Mouse (Mus musculus) spleen, postnatal 14 days (tissue): ENCODE measurements around the gene Phldb1.

ENCODE experiments used
- DNase-seq, 2 experiments: peaks; one replicate each; pipeline ENCODE4 v3.0.0; 2021 to 2022; ENCODE audit warnings: low spot score in 2 of 2

Phldb1 gene

DNA sequence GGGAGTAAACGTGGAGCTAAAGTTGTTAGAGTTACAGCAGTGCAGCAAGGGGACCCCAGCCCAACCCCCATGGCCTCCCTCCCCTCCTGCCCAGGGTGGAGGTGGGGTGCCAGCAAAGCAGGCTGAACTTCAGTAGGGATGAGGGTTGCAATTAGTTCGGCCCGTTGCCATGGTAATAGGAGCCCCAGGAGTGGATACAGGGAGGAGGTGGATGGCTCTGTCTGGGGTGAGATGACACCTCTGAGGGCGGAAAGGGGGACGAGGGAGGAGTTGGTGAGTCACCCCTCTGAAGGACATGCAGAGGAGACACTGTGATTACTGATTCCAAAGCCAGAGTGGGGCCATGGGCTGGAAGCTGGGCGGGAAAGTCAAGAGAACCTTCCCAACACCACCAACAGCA lies 26.1 kb downstream of the Phldb1 start:
- no peak for DNase-seq

DNA sequence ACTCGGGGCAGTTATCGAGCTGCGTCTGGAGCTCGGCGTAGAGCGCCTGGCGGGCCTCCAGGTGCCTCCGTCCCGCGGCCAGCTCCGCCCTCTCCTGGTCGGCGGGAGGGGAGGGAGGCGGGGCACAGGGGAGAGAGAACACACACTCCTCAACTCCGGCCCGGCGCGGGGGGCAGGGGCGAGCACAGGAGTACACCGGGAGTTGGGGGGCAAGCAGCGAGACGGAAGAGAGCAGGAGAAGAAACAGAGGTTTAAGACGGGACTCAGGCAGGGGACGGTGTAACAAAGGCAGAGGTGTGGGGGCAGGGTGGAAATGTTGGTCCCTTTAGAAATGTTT lies 26.6 kb downstream of the Phldb1 start:
- DNase-seq: peak in 1 of 2 experiments; percentile 35

DNA sequence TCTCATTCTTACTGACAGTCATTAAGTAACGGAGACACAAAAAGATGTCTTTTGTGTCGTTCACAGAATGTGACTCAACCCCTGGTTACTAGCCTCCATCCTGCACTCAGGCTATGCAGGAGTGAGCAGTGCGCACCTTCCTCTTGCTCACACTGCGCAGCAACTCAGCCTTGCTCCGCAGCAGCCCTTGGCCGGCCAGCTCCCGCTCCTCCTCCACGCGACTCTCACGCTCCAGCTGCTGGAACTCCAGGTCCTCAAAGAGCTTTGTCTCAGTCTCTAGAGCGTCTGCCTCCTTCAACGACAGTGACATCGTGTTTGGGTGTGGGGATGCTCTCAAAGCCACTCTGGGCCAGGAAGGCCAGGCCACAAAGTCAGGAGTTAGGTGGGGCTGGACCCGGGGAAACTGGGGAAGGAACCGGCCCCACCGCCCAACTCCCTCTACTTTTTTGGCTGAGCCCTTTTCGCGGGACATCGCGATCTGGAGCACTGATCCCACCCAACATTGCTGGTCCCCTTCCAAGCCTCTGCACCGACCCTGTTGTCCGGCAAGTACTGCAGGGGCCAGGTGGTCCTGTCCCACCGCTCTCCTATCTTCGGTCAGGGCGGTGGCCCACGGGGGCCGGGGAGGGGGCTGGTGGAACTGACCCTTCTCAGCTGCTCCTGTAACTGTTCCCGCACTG lies 27.1 kb downstream of the Phldb1 start:
- no peak for DNase-seq

DNA sequence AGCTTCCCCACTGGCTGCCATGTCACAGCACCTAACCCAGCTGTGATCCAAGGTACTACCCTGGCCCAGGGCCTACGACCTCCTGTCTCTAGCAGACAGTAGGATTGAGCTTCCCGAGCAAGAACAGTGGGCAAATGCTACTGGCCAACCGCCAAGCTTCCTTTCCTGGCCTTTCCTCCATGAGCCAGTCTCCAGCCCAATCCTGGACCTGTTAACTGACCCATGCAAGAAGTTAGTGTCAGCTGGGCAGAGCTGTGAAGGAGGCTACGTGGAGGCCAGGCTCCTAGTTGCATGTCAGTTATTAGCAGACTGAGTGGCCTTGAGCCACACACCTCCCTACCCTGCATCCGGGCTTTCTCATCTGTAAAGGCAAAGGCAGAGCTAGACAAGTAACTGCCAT lies 35.3 kb downstream of the Phldb1 start:
- DNase-seq: no peak

DNA sequence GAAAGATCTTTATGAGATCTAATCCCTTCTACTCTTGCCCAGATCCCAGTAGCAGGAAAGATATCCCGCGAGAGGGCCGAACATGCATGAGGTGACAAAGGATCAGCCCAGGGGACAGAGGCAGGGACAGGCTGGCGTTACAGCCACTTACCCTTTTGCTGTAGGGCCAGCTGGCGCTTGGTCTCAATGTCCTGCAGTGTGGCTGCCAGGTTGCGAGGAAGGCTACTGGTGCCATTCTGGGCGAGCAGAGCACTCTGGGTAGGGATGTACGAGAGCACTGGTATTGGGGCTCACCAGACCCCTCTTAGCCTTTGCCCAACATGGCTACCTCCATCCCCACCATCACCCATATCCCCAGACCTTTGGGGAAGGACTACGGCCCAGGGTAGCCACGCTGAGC lies 35.8 kb downstream of the Phldb1 start:
- DNase-seq: no peak

DNA sequence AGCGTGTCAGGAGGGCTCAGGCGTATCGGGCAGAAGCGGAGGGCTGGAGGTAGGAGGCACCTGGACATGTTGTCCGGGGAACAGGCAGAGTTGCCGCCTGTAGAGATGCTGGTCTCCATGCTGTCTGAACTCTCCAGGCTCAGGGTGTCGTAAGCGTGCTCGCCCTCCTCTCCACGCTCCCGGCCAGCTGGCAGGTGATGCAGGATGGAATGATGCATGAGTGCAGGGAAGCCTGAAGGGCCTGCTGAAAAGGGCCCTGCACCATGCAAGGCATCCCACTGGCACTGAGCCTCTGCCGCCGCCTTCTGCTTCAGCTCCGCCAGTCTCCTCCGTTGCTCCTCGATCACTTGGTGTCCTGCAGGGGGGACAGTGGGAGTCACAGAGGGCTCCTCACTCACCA lies 37.1 kb downstream of the Phldb1 start:
- no peak for DNase-seq

DNA sequence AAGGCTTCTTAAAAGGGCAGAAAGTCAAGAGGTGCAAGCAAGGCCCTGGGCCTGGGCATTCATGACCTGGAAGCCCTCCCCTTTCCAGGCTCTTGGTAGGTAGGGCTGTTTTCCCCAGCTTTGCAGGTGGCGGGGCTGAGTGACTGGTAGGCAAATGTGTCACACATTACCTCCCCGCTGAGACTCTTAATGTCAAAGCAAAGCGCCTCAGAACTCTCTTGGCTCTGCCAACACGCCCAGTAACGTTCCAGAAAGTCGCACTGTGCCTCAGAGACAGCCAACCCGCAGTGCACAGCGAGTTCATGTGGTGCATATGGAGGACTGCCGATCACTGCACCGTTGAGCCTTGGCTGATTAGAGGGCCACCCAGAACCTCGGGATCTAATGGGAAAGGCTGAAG lies 41.9 kb downstream of the Phldb1 start:
- DNase-seq: no peak

DNA sequence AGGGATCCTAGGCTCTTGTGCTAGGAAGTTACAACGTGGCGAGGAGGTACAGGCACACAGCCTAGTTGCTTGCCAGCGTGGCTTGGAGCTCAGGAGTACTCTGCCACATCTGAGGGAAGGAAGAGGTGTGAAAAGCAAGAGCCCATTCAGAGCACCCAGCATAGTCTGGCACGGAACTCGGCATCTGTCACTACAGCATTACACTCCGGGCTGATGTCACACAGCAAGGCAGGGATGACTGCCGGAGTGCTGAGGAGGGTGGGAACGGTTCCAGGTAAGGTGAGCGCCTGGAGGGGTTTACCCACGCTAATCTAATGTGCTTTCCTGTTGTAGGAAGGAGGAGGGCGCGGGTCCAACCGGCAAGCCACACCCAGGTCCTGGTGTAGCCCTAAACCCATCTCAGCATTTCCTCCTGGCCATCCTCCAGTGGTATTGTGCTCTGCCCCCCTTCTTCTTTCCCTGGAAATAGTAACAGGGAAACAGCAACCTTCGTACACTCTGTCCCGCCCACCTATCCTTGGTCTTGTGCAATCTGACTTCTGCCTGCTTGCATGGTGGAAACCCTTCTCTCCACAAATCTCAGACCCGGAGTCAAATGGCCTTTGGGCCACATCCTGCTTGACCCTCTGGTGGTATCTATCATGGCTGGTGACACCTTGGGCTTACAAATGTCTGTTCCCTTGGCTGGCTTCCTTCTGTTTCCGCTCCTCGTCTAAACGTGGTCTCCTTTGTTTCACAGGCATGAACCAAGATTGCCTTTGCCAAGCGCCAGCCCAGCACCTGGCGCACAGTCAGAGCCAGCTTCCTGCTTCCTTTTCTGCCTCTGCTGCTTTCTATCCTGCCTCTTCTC lies 43.1 kb downstream of the Phldb1 start:
- no peak for DNase-seq

DNA sequence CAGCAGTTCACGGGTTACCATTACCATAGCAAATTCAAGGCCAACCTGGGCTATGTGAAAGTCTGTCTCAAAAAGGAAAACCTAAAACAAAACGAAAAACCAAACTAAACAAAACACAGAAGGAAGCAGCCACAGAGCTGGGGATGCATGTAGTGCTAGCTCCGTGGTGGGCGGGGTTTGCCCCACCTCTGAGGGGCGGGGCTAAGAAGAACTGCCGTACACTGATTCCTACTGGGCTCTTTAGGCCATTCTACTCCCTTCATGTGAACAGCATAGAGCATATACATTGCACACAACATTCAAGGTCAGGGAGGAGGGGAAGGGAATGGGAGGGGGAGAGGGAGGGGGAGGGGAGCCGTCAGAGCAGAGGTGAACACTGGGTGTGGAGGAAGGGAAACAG lies 44.4 kb downstream of the Phldb1 start:
- no peak for DNase-seq

DNA sequence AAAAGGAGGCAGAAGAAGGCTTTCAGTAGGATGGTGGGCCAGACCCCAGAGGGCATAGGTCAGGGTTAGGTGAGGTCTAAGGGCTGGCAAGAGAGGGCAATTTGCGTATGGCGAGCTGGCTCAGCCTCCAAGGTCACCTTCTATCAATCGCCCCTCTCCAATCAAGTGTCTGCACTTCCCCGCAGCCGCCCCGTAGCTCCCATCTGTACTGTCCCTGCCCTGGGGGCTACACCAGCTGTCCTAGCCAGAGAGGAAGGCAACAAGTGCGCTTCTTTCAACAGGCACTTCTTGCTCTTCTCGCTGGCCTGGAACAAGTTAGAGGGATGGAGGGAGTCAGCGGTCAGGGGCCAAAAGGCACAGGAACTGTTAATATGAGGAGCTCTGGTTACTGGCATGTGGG lies 47.0 kb downstream of the Phldb1 start:
- DNase-seq: no peak

DNA sequence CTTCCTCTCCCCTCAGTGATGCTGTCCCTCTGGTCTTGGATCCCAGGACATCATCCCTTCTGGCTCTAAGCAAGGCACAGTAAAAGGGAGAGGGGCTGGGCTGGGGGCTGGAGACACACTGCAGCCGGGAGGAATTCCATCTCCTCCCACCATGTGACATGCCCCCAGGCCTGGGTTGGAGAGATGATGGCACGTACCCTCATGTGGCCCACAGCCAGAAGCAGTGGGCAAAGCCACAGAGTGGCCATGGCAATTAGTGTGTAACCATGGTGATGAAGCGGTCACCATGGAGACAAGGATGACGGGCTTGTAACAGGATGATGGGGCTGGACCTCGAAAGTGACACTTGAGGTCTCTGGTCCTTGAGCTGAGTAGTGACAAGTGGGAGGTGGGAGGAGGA lies 48.4 kb downstream of the Phldb1 start:
- no peak for DNase-seq

DNA sequence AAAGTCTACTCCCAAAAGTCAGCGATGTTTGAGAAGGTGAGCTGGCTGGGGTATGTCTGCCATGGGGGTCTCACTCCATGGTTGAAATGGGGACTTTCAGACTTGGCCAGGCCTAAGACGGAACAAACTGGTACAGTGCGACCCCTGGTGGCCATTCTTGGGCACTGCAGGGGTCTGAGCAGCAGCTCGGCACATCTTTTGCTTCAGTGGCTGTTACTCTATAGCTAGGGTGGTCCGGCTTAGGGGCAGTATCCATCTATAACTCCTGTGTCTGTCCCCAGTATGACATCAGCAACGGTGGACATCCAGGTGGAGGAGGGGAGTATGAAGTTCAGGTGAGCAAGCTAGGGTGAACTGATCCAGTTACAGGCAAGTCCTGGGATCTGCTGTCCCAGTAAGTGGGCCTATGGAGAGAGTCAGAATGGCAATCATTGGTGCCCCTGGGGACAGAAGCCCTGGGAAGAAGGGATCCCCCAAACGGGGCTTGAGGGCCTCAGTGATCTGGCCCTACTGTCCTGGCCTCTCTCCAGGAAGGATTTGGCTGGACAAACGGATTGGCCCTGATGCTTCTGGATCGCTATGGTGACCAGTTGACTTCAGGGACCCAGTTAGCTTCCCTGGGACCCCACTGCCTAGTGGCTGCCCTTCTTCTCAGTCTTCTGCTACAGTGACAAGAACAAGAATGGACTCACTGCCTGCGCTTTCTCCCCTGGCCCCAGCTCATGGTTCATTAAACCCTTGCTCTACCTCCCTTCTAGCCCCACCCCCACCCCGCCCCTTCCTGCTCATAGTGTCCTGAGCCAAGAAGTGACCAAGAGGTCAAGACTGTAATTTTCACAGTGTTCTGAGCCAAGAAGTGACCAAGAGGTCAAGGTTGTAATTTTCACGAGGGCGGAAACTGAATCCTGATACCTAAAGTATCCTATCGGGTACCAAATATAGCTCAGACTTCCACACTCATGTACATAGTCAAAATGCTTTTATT lies 49.4 kb downstream of the Phldb1 start:
- DNase-seq: peak; percentile 31 to 72

DNA sequence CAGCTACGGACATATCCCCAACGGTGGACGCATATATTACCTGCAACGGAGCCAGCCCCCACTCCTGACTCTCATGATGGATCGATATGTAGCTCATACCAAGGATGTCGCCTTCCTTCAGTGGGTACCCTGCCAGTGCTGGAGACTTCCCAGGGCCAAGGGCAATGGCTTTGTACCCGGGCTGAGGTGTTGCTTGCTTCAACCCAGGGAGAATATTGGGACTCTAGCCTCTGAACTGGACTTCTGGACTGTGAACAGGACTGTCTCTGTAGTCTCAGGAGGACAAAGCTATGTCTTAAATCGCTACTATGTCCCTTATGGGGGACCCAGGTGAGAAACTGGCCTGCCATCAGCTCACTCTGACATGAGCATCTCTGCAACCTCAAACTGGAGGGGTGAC lies 52.0 kb downstream of the Phldb1 start:
- no peak for DNase-seq

DNA sequence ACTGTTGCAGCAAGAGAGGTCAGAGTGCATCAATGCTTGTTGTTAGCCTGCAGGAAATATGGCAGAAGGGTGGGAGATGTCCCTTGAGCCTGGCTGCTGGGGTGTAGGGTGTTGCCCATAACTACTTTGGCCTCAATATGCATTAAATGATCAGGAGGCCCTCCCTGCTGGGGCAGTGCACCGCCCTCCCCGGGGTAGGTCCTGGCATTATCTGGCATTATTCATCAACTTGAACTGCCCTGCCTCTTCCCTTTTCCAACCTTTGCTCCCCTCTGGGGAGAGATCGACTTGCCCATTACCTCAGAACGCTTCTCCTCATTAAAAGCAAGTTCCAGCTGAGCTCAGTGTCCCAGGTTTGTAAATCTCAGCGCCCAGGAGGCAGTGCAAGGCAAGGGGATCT lies 55.4 kb downstream of the Phldb1 start:
- no peak for DNase-seq

DNA sequence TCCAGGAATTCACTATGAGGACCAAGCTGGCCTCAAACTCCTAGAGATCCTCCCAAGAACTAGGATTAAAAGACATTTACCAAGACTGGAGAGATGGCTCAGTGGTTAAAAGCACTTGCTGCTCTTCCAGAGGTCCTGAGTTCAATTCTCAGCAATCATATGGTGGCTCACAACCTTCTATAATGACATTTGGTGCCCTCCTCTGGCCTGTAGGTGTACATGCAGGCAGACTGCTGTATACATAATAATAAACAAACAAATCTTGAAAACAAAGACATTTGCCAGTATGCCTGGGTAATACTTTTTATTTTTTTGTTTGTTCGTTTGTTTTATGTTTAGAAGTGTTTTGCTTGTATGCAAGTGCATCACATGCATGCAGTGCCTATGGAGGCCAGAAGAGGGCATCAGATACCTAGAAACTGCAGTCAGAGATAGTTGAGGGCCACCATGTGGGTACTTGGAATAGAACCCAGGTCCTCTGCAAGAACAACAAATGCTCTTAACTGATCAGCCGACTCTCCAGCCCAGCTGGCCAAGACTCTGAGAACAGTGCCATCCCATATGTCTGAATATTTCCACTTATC lies 56.6 kb downstream of the Phldb1 start:
- no peak for DNase-seq

DNA sequence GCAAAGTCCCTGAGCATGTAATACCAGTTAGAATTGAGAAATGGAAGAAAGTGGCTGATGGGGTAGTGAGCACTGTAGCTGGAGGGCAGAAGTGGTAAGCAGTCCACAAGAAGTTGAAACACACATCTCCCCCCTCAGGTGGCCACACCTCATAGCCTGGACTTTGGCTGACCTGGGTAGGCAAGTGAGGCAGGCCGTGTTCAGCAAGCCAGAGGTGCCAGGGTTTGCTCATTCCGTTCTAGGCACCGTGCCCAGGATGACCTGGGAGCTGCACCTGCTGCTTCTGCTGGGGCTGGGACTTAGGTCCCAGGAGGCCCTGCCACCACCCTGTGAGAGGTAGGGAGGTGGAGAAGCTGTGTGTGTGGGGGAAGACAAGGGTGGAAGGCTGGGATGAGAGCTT lies 62.0 kb downstream of the Phldb1 start, which contains the start of gene Treh:
TSS of gene Treh (plus strand) at position 229 of the 400 bp plus-strand sequence.
- DNase-seq: no peak

DNA sequence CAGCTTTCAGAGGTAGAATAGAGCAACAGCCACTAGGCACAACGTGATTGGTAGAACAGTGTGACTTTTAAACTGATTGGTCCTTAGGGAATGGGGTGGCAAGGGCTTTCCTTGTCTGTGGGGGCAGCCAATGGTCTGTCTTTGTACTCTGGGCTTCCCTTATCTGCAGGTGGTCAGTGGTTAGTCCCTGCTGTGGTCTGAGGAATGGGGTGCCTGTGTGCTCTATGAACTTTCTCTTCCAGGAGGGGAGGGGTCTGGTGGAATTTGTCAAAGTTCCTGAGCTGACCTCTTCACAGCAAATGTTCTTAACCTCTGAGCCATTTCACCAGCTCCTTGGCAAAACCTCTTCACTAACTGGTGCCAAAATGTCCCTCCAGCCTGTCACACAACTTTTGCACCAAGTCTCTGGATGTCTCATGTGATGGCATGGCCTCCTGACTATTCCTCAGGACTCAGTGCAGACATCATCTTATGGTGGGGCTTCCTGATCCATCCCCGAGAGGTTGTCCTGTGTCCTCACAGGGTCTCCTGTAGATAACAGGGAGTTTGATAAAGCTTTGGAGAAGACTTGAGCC lies 62.6 kb downstream of the Phldb1 start:
- no peak for DNase-seq

DNA sequence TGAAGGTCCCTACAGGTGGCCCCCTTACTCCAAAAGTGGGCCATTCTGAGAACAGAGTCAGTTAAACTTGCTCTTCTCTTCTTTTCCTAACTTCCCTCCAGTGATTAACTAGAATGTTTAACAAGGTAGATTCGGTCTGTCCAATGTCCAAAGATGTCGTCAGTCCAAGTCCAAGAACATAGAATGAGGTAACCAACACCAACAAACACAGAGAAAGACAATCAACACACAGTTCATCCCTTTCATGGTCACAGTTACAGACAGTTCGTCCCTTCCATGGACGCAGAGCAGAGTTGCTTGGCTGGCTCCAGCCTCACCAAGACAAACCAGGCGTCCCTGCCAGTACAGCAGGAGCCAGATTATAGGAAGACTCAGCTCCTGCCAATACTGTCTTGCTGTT lies 63.6 kb downstream of the Phldb1 start:
- no peak for DNase-seq

DNA sequence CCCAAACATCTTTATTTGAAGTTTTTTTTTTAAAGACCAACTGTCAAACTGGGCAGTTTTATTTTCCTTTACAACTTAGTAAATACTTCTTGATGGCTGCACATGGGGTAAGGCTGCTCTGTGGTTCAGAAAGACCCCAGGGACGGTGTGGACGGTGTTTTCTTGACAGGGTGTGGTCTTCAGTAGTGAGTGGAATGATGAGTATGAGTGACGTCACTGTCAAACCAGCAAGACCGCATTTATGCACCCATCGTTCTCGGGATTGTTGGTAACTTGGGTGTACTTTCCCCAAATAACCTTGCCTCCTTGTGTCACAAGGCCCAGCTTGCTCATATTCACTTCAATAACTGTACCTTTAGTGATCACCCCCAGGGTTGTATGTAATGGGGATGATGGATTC lies 71.3 kb downstream of the Phldb1 start:
- DNase-seq: no peak

DNA sequence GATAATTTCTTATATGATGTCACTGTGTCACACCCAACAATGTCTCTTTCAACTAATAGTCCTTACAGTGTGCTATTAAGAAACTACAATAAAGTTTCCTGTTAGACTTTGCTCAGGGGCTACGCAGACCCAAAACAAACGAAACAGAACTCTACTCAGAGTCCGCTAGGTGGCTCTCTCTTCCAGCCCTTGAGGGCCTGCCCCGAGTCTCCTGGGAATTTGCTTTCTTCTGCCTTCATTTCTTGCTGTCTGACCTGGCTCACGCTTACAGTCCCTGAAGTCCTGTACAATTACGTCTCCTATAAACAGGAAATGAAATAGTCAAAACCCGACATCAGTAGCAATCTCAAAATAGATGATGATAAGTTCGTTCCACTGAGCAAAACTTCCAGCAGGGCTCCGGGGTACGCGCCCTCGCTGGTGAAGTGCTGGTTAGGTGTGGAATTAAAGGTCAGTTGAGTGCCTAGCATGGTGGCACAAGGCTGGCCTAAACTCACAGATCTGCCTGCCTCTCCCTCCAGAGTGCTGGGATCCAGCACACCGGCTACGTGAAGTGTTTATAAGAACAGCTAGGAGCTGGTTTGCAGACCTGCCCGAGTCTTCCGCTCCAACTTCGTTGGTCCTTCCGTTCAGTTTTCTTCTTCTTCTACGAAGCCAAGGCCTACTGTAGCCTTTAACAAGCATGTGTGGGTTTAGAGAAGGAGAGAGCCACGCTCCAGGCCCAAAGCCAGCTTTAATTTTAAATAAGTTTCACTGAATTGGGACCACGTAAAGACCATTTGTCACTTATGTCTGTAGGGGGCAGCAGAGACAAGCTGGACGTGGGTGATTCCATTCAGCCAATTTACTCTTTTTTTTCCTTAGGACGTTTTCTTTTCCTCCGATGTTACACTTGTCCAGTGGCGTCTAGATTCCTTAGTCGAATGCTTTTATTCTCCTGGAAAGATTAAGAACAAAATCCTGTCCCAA lies 79.6 kb downstream of the Phldb1 start:
- DNase-seq: peak in 1 of 2 experiments; percentile 46
